Mouse (Mus musculus) stomach, postnatal 0 days (tissue): ENCODE data around the gene Psma5. TPM values are rescaled to one million over a fixed set of nuclear protein-coding genes. Genes with fewer than 3 reads are reported as not detected.
"Not testable (repeated sequence)": the region's sequence is repeated elsewhere in the genome, so short reads cannot be mapped to it uniquely, and the experiment has no call there.

ENCODE experiments used
- ATAC-seq: fragments of 200-750 bp; cut with Nextera tagmentation; 2 replicates; pipeline ENCODE4 v1.8.0; 2017; ENCODE audit not compliant: low FRiP score, low TSS enrichment
- DNase-seq: peaks from one replicate; pipeline ENCODE4 v3.0.0-alpha.2; 2016; ENCODE audit warnings: low spot score
- H3K27ac ChIP-seq: fragments of 300-500 bp; sonication (generic); replicated peaks from 2 replicates; pipeline ENCODE4 v1.5.1; 2014; ENCODE audit warnings: mild to moderate bottlenecking, control low read depth
- H3K27me3 ChIP-seq: fragments of 300-500 bp; sonication (generic); 2 replicates; pipeline ENCODE4 v1.6.1; 2014; ENCODE audit warnings: low read length; ENCODE audit not compliant: control insufficient read depth, insufficient read depth
- H3K36me3 ChIP-seq: fragments of 300-500 bp; sonication (generic); 2 replicates; pipeline ENCODE4 v1.6.1; 2014; ENCODE audit warnings: low read length, mixed read lengths; ENCODE audit not compliant: control insufficient read depth, insufficient read depth
- H3K4me1 ChIP-seq: fragments of 300-500 bp; sonication (generic); replicated peaks from 2 replicates; pipeline ENCODE4 v1.6.1; 2014; ENCODE audit warnings: antibody characterized with exemption; ENCODE audit not compliant: control insufficient read depth, insufficient read depth
- H3K4me2 ChIP-seq: fragments of 300-500 bp; sonication (generic); replicated peaks from 2 replicates; pipeline ENCODE4 v1.6.1; 2014; ENCODE audit warnings: low read depth, mild to moderate bottlenecking, control low read depth, moderate library complexity
- H3K4me3 ChIP-seq: fragments of 300-500 bp; sonication (generic); 2 replicates; pipeline ENCODE4 v1.5.1; 2014; ENCODE audit warnings: low read depth, low read length, control low read depth
- H3K9ac ChIP-seq: fragments of 300-500 bp; sonication (generic); 2 replicates; pipeline ENCODE4 v1.6.1; 2014; ENCODE audit warnings: mild to moderate bottlenecking, low read length, control low read depth, mixed read lengths
- H3K9me3 ChIP-seq: fragments of 300-500 bp; sonication (generic); 2 replicates; pipeline ENCODE4 v1.6.1; 2016; ENCODE audit warnings: low read length; ENCODE audit not compliant: control insufficient read depth
- CTCF ChIP-seq: IDR thresholded peaks from 2 replicates; pipeline ENCODE4 v1.5.1; 2016; ENCODE audit warnings: antibody characterized with exemption, low read depth, mild to moderate bottlenecking, moderate library complexity
- EP300 ChIP-seq: optimal IDR thresholded peaks from 2 replicates; pipeline ENCODE3; 2016; ENCODE audit warnings: antibody characterized with exemption
- WGBS: fragments of 180-500 bp; shearing (Covaris S2); extraction: QIAGEN DNeasy Blood & Tissue Kit; methylation state at CpG from one replicate; pipeline ENCODE4 v1.1.7; 2014; 5-methylcytosine and 5-hydroxymethylcytosine counted together
- polyA plus RNA-seq: library from polyadenylated mRNA; unstranded; fragments of >200 nt; fragmentation: Nextera tagmentation; extraction: Ambion mirVana; gene quantifications from 2 replicates; pipeline ENCODE4 v1.2.1, GENCODE M21; 2015

The Psma5 gene
- polyA plus RNA-seq, 1 experiment from 2014 or later, result 166 TPM

DNA sequence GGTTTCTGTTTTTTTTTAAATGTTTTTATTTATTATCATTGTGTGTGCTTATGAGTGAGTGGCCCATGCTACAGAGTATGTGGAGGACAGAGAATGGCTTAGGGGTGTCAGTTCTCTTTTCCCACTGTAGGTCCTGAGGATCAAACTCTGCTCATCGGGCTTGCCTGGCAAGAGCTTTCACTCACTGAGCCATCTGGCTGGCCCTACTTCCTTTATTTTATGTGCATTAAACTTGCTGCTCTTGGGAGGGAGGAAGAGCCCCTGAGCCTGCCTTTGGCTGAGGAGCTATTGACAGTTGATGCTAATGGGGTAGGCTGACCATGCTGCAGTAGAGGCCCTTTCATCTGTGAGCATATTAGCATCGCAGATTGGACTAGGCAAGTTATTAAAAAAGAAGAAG is 9.9 kb upstream of the Psma5 start:
- H3K4me2 ChIP-seq, result no peak overlapping the region
- ATAC-seq (no peak), DNase-seq (no peak)
- H3K27me3 ChIP-seq, result no peaks in the 10 kb centered on the region
- H3K36me3 ChIP-seq, result no peaks in the 10 kb centered on the region
- H3K4me3 ChIP-seq, result no peak overlapping the region
- TF ChIP-seq CTCF, result no peak
- no peak for TF ChIP-seq EP300
- 76% methylated on average over 2 of the region's 2 CpGs for WGBS
- no peak overlapping the region for H3K9ac ChIP-seq
- no peaks in the 10 kb centered on the region for H3K4me1 ChIP-seq
- no peak overlapping the region for H3K27ac ChIP-seq
- no peaks in the 10 kb centered on the region for H3K9me3 ChIP-seq

DNA sequence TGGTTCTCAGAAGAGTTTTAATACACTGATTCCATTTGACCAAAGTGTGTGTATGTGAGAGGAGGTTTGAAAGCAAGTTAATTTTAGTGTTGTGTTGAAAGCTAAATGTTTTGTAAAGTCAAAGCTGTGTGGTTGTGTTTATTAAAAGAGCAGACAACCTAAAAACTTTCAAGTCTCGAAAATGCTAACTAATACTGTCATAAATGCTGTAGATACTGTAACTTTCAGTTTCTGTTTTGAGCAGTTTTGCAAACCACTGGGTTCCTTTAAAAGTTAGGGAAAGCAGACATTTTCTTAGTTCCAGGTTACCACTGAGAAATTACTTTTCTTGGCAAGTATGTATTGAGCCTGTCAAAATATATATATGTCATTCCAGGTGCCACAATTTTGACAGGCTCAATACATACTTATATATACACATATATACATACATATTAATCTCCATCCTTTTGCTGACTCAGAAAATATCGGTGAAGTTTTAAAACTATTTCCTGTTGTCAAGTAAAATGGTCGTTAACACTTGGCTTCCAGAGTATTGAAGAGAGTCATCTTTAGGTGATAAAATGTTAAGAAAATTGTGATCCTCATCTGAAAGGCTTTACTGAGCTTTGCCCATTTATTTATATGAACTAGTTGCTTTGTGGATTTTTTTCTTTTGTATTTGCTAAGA is 1.2 kb downstream of the Psma5 start:
- no peak overlapping the region for H3K27ac ChIP-seq
- H3K9me3 ChIP-seq, result no peaks in the 10 kb centered on the region
- peaks cover 4% of the 10 kb centered on the region for H3K36me3 ChIP-seq
- peak overlapping the region; percentile 76 for H3K4me2 ChIP-seq
- peak overlapping the region; percentile 86 for H3K9ac ChIP-seq
- 47% methylated on average over 3 of the region's 3 CpGs for WGBS
- H3K27me3 ChIP-seq, result no peaks in the 10 kb centered on the region
- H3K4me1 ChIP-seq, result no peaks in the 10 kb centered on the region
- ATAC-seq (no peak), DNase-seq (no peak)
- no peak for TF ChIP-seq CTCF
- TF ChIP-seq EP300, result no peak
- H3K4me3 ChIP-seq, result peak overlapping the region; percentile 87

GRCm38 (mm10) chr3:108259319-108259718 is 2.6 kb downstream of the Psma5 start:
- WGBS, result 56% methylated on average over 3 of the region's 3 CpGs

DNA sequence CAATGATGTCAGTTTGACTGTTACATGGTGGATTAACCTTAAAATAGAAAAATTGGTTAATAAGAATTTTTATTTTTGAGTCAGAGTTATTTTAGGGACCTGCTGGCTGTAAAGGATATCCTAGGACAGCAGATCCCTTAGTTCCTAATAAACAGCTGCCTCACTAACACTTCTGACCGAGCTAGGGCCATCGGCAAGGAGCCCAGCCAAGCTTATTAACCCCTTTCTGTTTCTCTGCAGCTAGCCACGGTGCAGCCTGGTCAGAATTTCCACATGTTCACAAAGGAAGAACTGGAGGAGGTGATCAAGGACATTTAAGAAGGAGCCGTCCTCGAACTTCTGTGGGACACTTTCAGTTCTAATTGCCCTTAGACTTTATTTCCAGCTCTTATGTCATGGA is 22.8 kb downstream of the Psma5 start:
- not testable (repeated sequence) for DNase-seq, H3K9me3 ChIP-seq, H3K27me3 ChIP-seq, ATAC-seq, H3K4me3 ChIP-seq, H3K9ac ChIP-seq, H3K27ac ChIP-seq, H3K4me2 ChIP-seq, H3K4me1 ChIP-seq
- H3K36me3 ChIP-seq, result peaks cover 16% of the 10 kb centered on the region
- 73% methylated on average over 5 of the region's 5 CpGs for WGBS

More at GRCm38 (mm10) chr3:108259319-108259718, 2.6 kb downstream of the Psma5 start:
- no peak overlapping the region for H3K9ac ChIP-seq
- ATAC-seq, result no peak
- H3K9me3 ChIP-seq, result no peaks in the 10 kb centered on the region
- TF ChIP-seq EP300 (no peak), CTCF (no peak)
- H3K27ac ChIP-seq, result no peak overlapping the region
- no peak overlapping the region for H3K4me3 ChIP-seq
- no peaks in the 10 kb centered on the region for H3K27me3 ChIP-seq
- no peak for DNase-seq
- no peaks in the 10 kb centered on the region for H3K4me1 ChIP-seq
- peaks cover 6% of the 10 kb centered on the region for H3K36me3 ChIP-seq
- no peak overlapping the region for H3K4me2 ChIP-seq

DNA sequence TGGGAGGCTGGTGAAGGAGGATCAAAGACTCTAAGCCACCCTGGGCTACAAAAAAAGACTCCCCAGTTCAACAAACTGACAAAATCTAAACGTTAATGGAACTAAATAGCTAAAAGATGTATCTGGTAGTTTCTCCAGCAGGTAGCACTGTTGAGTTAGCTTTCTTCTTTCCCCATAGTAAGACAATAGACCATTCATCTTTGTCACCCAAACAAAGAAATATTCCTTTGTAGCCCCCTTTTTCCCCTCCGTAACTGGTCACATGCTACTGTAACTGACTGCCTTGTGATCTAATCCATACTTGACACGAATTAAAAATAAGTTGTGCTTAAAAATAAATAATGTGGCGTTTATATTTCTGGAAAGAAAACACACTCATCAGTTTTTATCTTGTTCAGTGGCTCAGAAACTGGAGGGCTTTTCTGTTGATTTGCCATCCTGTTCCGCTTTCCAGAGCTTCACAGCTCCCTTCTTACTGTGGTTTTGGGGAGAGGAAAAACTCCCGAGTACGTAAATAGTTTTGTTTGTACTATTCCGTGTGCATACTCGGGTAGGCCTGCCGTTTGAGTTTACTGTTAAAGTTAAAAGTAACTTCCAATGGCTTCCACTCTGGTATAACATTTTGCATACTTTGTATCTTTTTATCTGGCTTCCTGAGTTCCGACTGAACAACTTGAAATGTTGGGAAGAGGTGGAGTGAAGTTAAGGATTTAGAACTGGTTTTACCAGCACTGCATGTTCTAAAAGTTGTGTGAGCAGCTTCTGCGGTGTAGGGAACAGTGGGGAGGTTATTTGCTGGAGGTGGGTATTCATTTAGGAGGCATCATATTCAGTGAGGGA is 25.9 kb downstream of the Psma5 start:
- TF ChIP-seq CTCF (peak; percentile 86), EP300 (peak; percentile 12)
- Histone ChIP-seq H3K4me2 (peak overlapping the region; percentile 99), H3K36me3 (0 out of 2 replicates have a peak, but pooled peaks cover 6% of the 10 kb centered on the region), H3K4me1 (no peaks in the 10 kb centered on the region; the same call in 1 of the 2 replicates), H3K27ac (peak overlapping the region; percentile 82), H3K9me3 (no peaks in the 10 kb centered on the region), H3K9ac (0 out of 2 replicates have a peak overlapping the region, but pooled peaks have one; percentile 31), H3K4me3 (peak overlapping the region; percentile 80; the same call in 1 of the 2 replicates), H3K27me3 (no peaks in the 10 kb centered on the region)
- ATAC-seq (no peak), DNase-seq (no peak)
- 11% methylated on average over 12 of the region's 12 CpGs for WGBS

- Histone ChIP-seq H3K9ac (peak overlapping the region; percentile 83), H3K27ac (peak overlapping the region; percentile 82), H3K36me3 (0 out of 2 replicates have a peak, but pooled peaks cover under 1% of the 10 kb centered on the region), H3K9me3 (no peaks in the 10 kb centered on the region), H3K4me2 (peak overlapping the region; percentile 99), H3K4me1 (peaks cover 6% of the 10 kb centered on the region), H3K27me3 (no peaks in the 10 kb centered on the region), H3K4me3 (peak overlapping the region; percentile 80)
- DNase-seq (no peak), ATAC-seq (no peak)
- WGBS, result 8% methylated on average over 6 of the region's 6 CpGs
- no peak for TF ChIP-seq EP300
- TF ChIP-seq CTCF, result no peak
Measured at GRCm38 (mm10) chr3:108283241-108283561, 26.5 kb downstream of the Psma5 start.
